Mouse (Mus musculus): ENCODE measurements around the gene Tmem130. TPM values are rescaled to one million over a fixed set of nuclear protein-coding genes. Genes with fewer than 3 reads are reported as not detected.

Gene Tmem130
- polyA plus RNA-seq, 1 experiment from 2014 or later, result 429 TPM

DNA sequence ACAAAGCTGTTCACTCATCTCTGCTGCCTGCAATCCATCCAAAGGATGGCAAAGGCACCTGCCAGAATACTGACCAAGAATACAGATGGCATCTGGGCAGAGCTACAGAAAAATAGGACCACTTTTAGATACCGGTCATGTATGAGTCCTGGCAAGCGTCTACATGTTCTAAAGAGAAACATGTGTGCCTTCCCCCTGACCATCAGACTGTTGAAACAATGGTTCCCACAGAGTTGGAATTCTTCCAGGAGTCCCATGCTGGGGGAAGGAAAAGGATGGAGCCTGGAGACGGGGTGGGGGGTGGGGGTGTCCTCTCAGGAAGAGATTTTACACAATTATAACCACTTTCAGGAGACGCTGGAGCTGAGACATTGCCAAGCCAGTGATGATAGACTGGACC lies 73.2 kb downstream of the Tmem130 start:
- ATAC-seq (ENCODE audit: low FRiP score, low read depth), result no peak
- Histone ChIP-seq H3K9me3 (no peaks in the 10 kb centered on the region), H3K36me3 (no peaks in the 10 kb centered on the region), H3K4me3 (no peak overlapping the region), H3K4me2 (no peak overlapping the region), H3K4me1 (replicated peaks) (peaks cover 7% of the 10 kb centered on the region), H3K9ac (no peak overlapping the region), H3K27me3 (no peaks in the 10 kb centered on the region), H3K27ac (replicated peaks) (no peak overlapping the region)
- WGBS, result 56% methylated on average over 4 of the region's 4 CpGs

Other genes starting within 250 kb of the Tmem130 start
- 5.5 and 7.9 TPM in 2 replicates for gene Nptx2, start 215.9 kb downstream of the Tmem130 start, polyA plus RNA-seq (2015; fragmentation: Nextera tagmentation; extraction: Ambion mirVana)
- gene Trrap, start 5.9 kb upstream of the Tmem130 start, polyA plus RNA-seq (2015; fragmentation: Nextera tagmentation; extraction: Ambion mirVana), result 69.1 and 71.5 TPM in 2 replicates
- 33.9 and 36.0 TPM in 2 replicates for gene Smurf1, start 204.0 kb upstream of the Tmem130 start, polyA plus RNA-seq (2015; fragmentation: Nextera tagmentation; extraction: Ambion mirVana)

Data from hindbrain, embryonic 15.5 days (tissue).